ENCODE assay signal across 7 mouse cellular contexts in genomic region chr9:66920488-66921279, GRCm38 (mm10). TPM values are rescaled to one million over a fixed set of nuclear protein-coding genes. Genes with fewer than 3 reads are reported as not detected.
DNase-seq lines count a peak whose midpoint lies in the region; ATAC-seq and TF ChIP-seq lines count a peak whose summit lies in the region.

No protein-coding gene starts in this region.

- no peak for TF ChIP-seq EP300 in lung, postnatal 0 days (IDR thresholded peaks at IDR 0.05)

- peak; percentile 34 for DNase-seq in lung, postnatal 0 days (ENCODE audit: low spot score)
- DNase-seq in lung, postnatal 4 days: no peak
- DNase-seq in testis, postnatal 10 days (ENCODE audit: low spot score): no peak

- peak overlapping the region; percentile 74; the same call in 1 of the 2 replicates for H3K4me2 ChIP-seq in lung, postnatal 0 days (replicated peaks; ENCODE audit: low read depth, low read length)
- peak overlapping the region; percentile 89 for H3K4me2 ChIP-seq in forebrain, embryonic 13.5 days
- peak overlapping the region; percentile 66 for H3K4me2 ChIP-seq in limb, embryonic 15.5 days
- H3K4me2 ChIP-seq in stomach, embryonic 16.5 days (ENCODE audit: low read depth, low read length): peak overlapping the region; percentile 67

- TF ChIP-seq CTCF in lung, postnatal 0 days (IDR thresholded peaks at IDR 0.05): peak; percentile 43

- no peaks in the 10 kb centered on the region for H3K27me3 ChIP-seq in lung, postnatal 0 days (replicated peaks; ENCODE audit: insufficient read depth, low read length)
- H3K27me3 ChIP-seq in forebrain, embryonic 13.5 days: no peaks in the 10 kb centered on the region
- no peaks in the 10 kb centered on the region for H3K27me3 ChIP-seq in limb, embryonic 15.5 days
- H3K27me3 ChIP-seq in stomach, embryonic 16.5 days (ENCODE audit: control insufficient read depth, insufficient read depth, low read length): no peaks in the 10 kb centered on the region

- peaks cover 3% of the 10 kb centered on the region; the same call in 1 of the 2 replicates for H3K4me1 ChIP-seq in lung, postnatal 0 days (ENCODE audit: insufficient read depth, low read depth, low read length)
- H3K4me1 ChIP-seq in forebrain, embryonic 13.5 days: peaks cover 32% of the 10 kb centered on the region
- H3K4me1 ChIP-seq in limb, embryonic 15.5 days: peaks cover 10% of the 10 kb centered on the region; the same call in 1 of the 2 replicates
- peaks cover 9% of the 10 kb centered on the region; the same call in 1 of the 2 replicates for H3K4me1 ChIP-seq in stomach, embryonic 16.5 days (ENCODE audit: control insufficient read depth, insufficient read depth, low read length)

- H3K27ac ChIP-seq in lung, postnatal 0 days (ENCODE audit: low read length): no peak overlapping the region
- H3K27ac ChIP-seq in forebrain, embryonic 13.5 days: no peak overlapping the region
- no peak overlapping the region for H3K27ac ChIP-seq in limb, embryonic 15.5 days
- no peak overlapping the region for H3K27ac ChIP-seq in stomach, embryonic 16.5 days (ENCODE audit: low read length)

- no peak overlapping the region for H3K9ac ChIP-seq in lung, postnatal 0 days (replicated peaks; ENCODE audit: low read depth)
- no peak overlapping the region for H3K9ac ChIP-seq in forebrain, embryonic 13.5 days
- no peak overlapping the region for H3K9ac ChIP-seq in limb, embryonic 15.5 days
- H3K9ac ChIP-seq in stomach, embryonic 16.5 days (ENCODE audit: low read length): no peak overlapping the region

- no peaks in the 10 kb centered on the region for H3K36me3 ChIP-seq in lung, postnatal 0 days (ENCODE audit: insufficient read depth, low read length)
- no peaks in the 10 kb centered on the region for H3K36me3 ChIP-seq in forebrain, embryonic 13.5 days (ENCODE audit: poor library complexity, severe bottlenecking)
- no peaks in the 10 kb centered on the region for H3K36me3 ChIP-seq in limb, embryonic 15.5 days
- H3K36me3 ChIP-seq in stomach, embryonic 16.5 days (ENCODE audit: control insufficient read depth, insufficient read depth, low read length): no peaks in the 10 kb centered on the region

- H3K9me3 ChIP-seq in lung, postnatal 0 days (ENCODE audit: low read length): no peaks in the 10 kb centered on the region
- H3K9me3 ChIP-seq in forebrain, embryonic 13.5 days (replicated peaks): no peaks in the 10 kb centered on the region
- H3K9me3 ChIP-seq in limb, embryonic 15.5 days: no peaks in the 10 kb centered on the region
- 0 out of 2 replicates have a peak, but pooled peaks cover 3% of the 10 kb centered on the region for H3K9me3 ChIP-seq in stomach, embryonic 16.5 days (replicated peaks; ENCODE audit: control insufficient read depth, low read length)

- no peak overlapping the region for H3K4me3 ChIP-seq in lung, postnatal 0 days (ENCODE audit: low read depth, low read length)
- H3K4me3 ChIP-seq in forebrain, embryonic 13.5 days: 0 out of 2 replicates have a peak overlapping the region, but pooled peaks have one; percentile 91
- H3K4me3 ChIP-seq in limb, embryonic 15.5 days: peak overlapping the region; percentile 77
- H3K4me3 ChIP-seq in stomach, embryonic 16.5 days (replicated peaks; ENCODE audit: low read length): no peak overlapping the region

- WGBS in lung, postnatal 0 days: 9% methylated on average over 6 of the region's 6 CpGs
- 13% methylated on average over 6 of the region's 6 CpGs for WGBS in forebrain, embryonic 13.5 days
- 3% methylated on average over 6 of the region's 6 CpGs for WGBS in limb, embryonic 15.5 days
- WGBS in stomach, embryonic 16.5 days: 8% methylated on average over 6 of the region's 6 CpGs

- ATAC-seq in lung, postnatal 0 days: no peak
- no peak for ATAC-seq in forebrain, embryonic 13.5 days
- no peak for ATAC-seq in limb, embryonic 15.5 days (ENCODE audit: insufficient number of reproducible peaks, low FRiP score, low TSS enrichment, low read depth)
- no peak for ATAC-seq in stomach, embryonic 16.5 days (ENCODE audit: insufficient read depth, low FRiP score)
- ATAC-seq in granulocyte monocyte progenitor cell, adult 5-6 weeks (replicated peaks; ENCODE audit: poor library complexity, severe bottlenecking): no peak

RNA-seq across cellular contexts. Expression of gene Rab8b, which starts 1.2 kb away (rescaled TPM):
- polyA plus RNA-seq in lung, postnatal 0 days (2015; fragmentation: Nextera tagmentation; extraction: Ambion mirVana): 15.6 and 20.4 TPM in 2 replicates
- 41.0 and 43.8 TPM in 2 replicates for polyA plus RNA-seq in forebrain, embryonic 13.5 days (2015; fragmentation: Nextera tagmentation; extraction: Ambion mirVana)
- polyA plus RNA-seq in limb, embryonic 15.5 days (2015; fragmentation: Nextera tagmentation; extraction: Ambion mirVana): 25.9 and 27.3 TPM in 2 replicates
- 27.4 and 28.6 TPM in 2 replicates for polyA plus RNA-seq in stomach, embryonic 16.5 days (2015; fragmentation: Nextera tagmentation; extraction: Ambion mirVana)
- total RNA-seq in granulocyte monocyte progenitor cell, adult 5-6 weeks (2014; fragmentation: Nextera tagmentation): 37.5 and 39.6 TPM in 2 replicates
- total RNA-seq in granulocyte monocyte progenitor cell, adult 5-6 weeks (2017): 75.2 and 76.0 TPM in 2 replicates

RNA-seq across cellular contexts. Expression of gene Rps27l, which starts 25.2 kb away (rescaled TPM):
- 572 and 579 TPM in 2 replicates for polyA plus RNA-seq in lung, postnatal 0 days (2015; fragmentation: Nextera tagmentation; extraction: Ambion mirVana)
- polyA plus RNA-seq in forebrain, embryonic 13.5 days (2015; fragmentation: Nextera tagmentation; extraction: Ambion mirVana): 470 and 585 TPM in 2 replicates
- 572 and 601 TPM in 2 replicates for polyA plus RNA-seq in limb, embryonic 15.5 days (2015; fragmentation: Nextera tagmentation; extraction: Ambion mirVana)
- 713 and 839 TPM in 2 replicates for polyA plus RNA-seq in stomach, embryonic 16.5 days (2015; fragmentation: Nextera tagmentation; extraction: Ambion mirVana)
- total RNA-seq in granulocyte monocyte progenitor cell, adult 5-6 weeks (2014; fragmentation: Nextera tagmentation): 960 and 1,103 TPM in 2 replicates
- total RNA-seq in granulocyte monocyte progenitor cell, adult 5-6 weeks (2017): 140 and 187 TPM in 2 replicates

RNA-seq across cellular contexts. Expression of gene Lactb, which starts 54.6 kb away (rescaled TPM):
- 13.8 and 15.4 TPM in 2 replicates for polyA plus RNA-seq in lung, postnatal 0 days (2015; fragmentation: Nextera tagmentation; extraction: Ambion mirVana)
- polyA plus RNA-seq in forebrain, embryonic 13.5 days (2015; fragmentation: Nextera tagmentation; extraction: Ambion mirVana): 8.1 and 8.5 TPM in 2 replicates
- polyA plus RNA-seq in limb, embryonic 15.5 days (2015; fragmentation: Nextera tagmentation; extraction: Ambion mirVana): 5.9 and 7.9 TPM in 2 replicates
- polyA plus RNA-seq in stomach, embryonic 16.5 days (2015; fragmentation: Nextera tagmentation; extraction: Ambion mirVana): 6.2 and 7.8 TPM in 2 replicates
- total RNA-seq in granulocyte monocyte progenitor cell, adult 5-6 weeks (2014; fragmentation: Nextera tagmentation): 22.4 and 29.4 TPM in 2 replicates
- 31.9 and 38.7 TPM in 2 replicates for total RNA-seq in granulocyte monocyte progenitor cell, adult 5-6 weeks (2017)

Comparison
In these comparisons a context has a peak if more than half of its experiments do, and no peak if none do; other contexts are left out.
1. H3K4me3 ChIP-seq: peak in forebrain, embryonic 13.5 days (single experiment) and limb, embryonic 15.5 days (single experiment); none in lung, postnatal 0 days (single experiment) and stomach, embryonic 16.5 days (single experiment).
2. Peak in every context shown above with its lines, with median percentiles within 50 percentile points of each other: H3K4me2 ChIP-seq.